Mouse (Mus musculus): ENCODE data around the gene Piezo1.

DNA sequence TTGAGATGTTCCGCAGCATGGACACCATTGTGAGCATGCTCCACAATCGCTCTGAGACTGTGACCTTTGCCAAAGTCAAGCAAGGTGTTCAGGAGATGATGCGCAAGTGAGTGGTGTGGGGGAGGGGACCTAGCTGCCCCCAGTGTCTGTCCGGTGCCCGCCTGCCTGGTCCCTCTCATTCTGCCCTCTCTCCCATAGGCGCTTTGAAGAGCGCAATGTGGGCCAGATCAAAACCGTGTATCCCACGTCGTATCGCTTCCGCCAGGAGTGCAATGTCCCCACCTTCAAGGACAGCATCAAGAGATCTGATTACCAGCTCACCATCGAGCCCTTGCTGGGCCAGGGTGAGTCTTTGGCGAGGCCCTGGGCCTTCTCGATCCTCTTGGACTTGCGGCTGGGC, 18.9 kb upstream of the Piezo1 start:
- TF ChIP-seq EP300 (IDR thresholded peaks at IDR 0.05; ENCODE audit: insufficient read depth, low read depth, low read length) (no peak), POLR2A (IDR thresholded peaks at IDR 0.05; ENCODE audit: insufficient read depth, low read length) (no peak)
